Mouse (Mus musculus): ENCODE data around the gene Olfr786. TPM values are rescaled to one million over a fixed set of nuclear protein-coding genes. Genes with fewer than 3 reads are reported as not detected.

Olfr786 gene
- not detected in 2 replicates for polyA plus RNA-seq (2012; rRNA removed)

DNA sequence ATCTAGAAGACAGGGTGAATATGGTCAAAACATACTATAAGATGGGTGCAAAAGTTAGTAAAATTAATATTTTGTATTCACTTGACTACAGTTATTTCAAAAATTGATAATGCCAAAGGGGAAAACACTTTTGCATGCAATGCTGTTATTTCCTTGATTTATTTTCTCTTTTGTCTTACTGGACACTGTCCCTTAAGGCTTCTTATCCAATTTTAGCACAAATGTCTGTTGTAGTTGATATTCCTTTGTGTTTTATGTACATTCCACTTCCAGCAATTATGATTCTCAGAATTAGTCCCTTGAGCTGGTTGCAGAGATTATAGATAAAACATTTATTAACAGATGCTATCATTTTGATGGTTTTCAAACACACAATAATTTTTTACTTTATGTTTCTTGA, at the start of gene Olfr786:
Gene Olfr786, plus strand, starts transcription at position 301 of the 400 bp plus-strand sequence.
- H3K4me3 ChIP-seq (ENCODE audit: low read depth, low read length) = no peak within 1 kb of the TSS
- no peaks in the 10 kb centered on the region for H3K4me1 ChIP-seq (ENCODE audit: control insufficient read depth, insufficient read depth, insufficient read length, low read length)
- no peak within 1 kb of the TSS for H3K27ac ChIP-seq (ENCODE audit: insufficient read depth, low read depth, low read length)
- H3K27me3 ChIP-seq (ENCODE audit: control insufficient read depth, insufficient read depth, low read length) = no peaks in the 10 kb centered on the region; the same call in 1 of the 2 replicates
- no peak for TF ChIP-seq POLR2A (IDR thresholded peaks at IDR 0.05; ENCODE audit: low read depth, low read length)
- no peak for TF ChIP-seq CTCF (IDR thresholded peaks at IDR 0.05; ENCODE audit: extremely low read depth, insufficient read length, insufficient replicate concordance, low read depth, low read length)
- no peaks in the 10 kb centered on the region for H3K36me3 ChIP-seq (ENCODE audit: control insufficient read depth, insufficient read depth, low read length)

DNA sequence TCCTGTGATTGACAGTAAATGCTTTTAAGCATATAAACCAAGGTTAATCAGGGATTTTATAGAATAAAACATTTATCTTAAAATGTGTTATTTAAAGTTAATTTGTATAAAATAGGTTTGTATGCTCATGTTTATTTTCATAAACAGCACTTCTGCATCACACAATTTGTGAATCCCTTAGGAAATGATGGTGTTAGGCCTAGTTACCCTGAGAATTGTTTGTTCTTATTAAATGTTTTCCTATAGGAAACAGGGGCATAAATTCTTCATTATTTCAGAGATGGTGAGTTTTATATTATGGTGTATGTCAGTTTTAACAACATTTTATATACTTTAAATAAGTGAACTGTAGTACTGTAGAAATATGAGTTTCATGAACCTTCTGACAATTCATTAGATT, 43.3 kb upstream of the Olfr786 start, which contains the start of gene Olfr784:
Gene Olfr784, plus strand, starts transcription at position 301 of the 400 bp plus-strand sequence.
- no peaks in the 10 kb centered on the region for H3K4me1 ChIP-seq (ENCODE audit: control insufficient read depth, insufficient read depth, insufficient read length, low read length)
- no peak for TF ChIP-seq CTCF (IDR thresholded peaks at IDR 0.05; ENCODE audit: extremely low read depth, insufficient read length, insufficient replicate concordance, low read depth, low read length)
- TF ChIP-seq POLR2A (IDR thresholded peaks at IDR 0.05; ENCODE audit: low read depth, low read length) = no peak
- H3K27ac ChIP-seq (ENCODE audit: insufficient read depth, low read depth, low read length) = no peak within 1 kb of the TSS
- no peak within 1 kb of the TSS for H3K4me3 ChIP-seq (ENCODE audit: low read depth, low read length)
- H3K27me3 ChIP-seq (ENCODE audit: control insufficient read depth, insufficient read depth, low read length) = no peaks in the 10 kb centered on the region
- H3K36me3 ChIP-seq (ENCODE audit: control insufficient read depth, insufficient read depth, low read length) = no peaks in the 10 kb centered on the region

DNA sequence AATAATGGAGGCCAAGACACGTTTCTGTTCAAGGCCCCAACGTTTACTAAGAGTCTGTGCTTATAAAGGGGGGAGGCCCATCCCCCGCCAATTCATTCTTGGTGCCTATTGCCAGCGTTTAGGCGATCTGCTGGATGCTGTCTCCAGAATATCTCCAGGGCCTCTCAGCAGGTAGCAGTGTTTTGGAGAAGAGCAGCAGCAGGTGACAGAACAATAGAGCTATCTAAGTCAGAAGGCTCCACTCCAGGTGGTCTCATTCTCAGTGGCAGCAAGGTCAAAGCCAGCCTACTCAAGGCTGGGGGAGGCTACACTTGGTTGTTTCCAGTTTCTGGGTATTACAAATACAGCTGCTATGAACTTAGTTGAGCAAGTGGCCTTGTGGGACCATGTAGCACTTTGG, 26.2 kb upstream of the Olfr786 start:
- no peak overlapping the region for H3K4me3 ChIP-seq (ENCODE audit: low read depth, low read length)
- no peaks in the 10 kb centered on the region for H3K27me3 ChIP-seq (ENCODE audit: control insufficient read depth, insufficient read depth, low read length)
- H3K36me3 ChIP-seq (ENCODE audit: control insufficient read depth, insufficient read depth, low read length) = no peaks in the 10 kb centered on the region
- 55% methylated on average over 5 of the region's 5 CpGs for WGBS
- no peak for TF ChIP-seq POLR2A (IDR thresholded peaks at IDR 0.05; ENCODE audit: low read depth, low read length)
- H3K4me1 ChIP-seq (ENCODE audit: control insufficient read depth, insufficient read depth, insufficient read length, low read length) = no peaks in the 10 kb centered on the region
- H3K27ac ChIP-seq (ENCODE audit: insufficient read depth, low read depth, low read length) = no peak overlapping the region

DNA sequence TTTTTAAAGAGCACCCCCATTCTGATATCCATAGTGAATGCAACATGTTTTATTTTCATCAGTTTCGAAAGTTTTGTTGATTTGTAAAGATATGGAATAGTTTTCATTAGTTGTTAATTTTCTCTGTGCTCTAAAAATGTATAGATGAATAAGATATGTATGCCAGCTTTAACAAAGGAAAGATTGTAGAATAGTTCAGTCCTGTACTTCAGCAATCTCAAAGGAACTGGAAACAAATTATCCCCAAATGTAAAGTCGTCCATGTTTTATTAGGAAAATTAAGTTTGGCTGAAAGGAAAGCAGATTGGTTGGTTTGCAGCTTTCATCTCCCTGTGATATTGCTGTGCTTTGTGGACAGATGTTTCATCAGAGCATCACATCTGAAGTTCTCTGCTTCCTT, 22.0 kb upstream of the Olfr786 start, which contains the start of gene Olfr785:
Gene Olfr785, plus strand, starts transcription at position 301 of the 400 bp plus-strand sequence.
- no peaks in the 10 kb centered on the region for H3K27me3 ChIP-seq (ENCODE audit: control insufficient read depth, insufficient read depth, low read length)
- H3K36me3 ChIP-seq (ENCODE audit: control insufficient read depth, insufficient read depth, low read length) = no peaks in the 10 kb centered on the region
- WGBS = 52% methylated on average over 2 of the region's 2 CpGs
- no peak within 1 kb of the TSS for H3K4me3 ChIP-seq (ENCODE audit: low read depth, low read length)
- no peaks in the 10 kb centered on the region for H3K4me1 ChIP-seq (ENCODE audit: control insufficient read depth, insufficient read depth, insufficient read length, low read length)
- TF ChIP-seq CTCF (IDR thresholded peaks at IDR 0.05; ENCODE audit: extremely low read depth, insufficient read length, insufficient replicate concordance, low read depth, low read length) = no peak
- TF ChIP-seq POLR2A (IDR thresholded peaks at IDR 0.05; ENCODE audit: low read depth, low read length) = no peak
- no peak within 1 kb of the TSS for H3K27ac ChIP-seq (ENCODE audit: insufficient read depth, low read depth, low read length)

DNA sequence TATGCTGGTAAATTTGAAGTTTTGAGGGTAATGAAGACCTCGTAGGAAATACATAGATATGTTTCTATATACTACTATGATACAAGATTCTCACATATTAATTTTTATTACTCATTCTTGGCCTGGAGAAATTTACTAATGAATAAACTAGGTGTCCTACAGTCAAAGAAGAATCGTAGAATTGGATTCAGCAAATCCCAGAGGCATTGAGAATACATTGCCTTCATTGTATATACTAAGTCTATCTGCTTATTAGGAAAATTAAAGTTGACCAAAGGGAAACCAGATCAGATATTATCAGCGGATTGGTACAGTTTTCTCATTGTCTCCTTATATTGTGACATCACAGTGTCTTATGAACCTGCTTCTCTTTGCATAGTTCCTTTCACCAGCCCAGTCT, 34.5 kb downstream of the Olfr786 start, which contains the start of gene Olfr787:
Gene Olfr787, plus strand, starts transcription at position 301 of the 400 bp plus-strand sequence.
- no peak for TF ChIP-seq POLR2A (IDR thresholded peaks at IDR 0.05; ENCODE audit: low read depth, low read length)
- no peak for TF ChIP-seq CTCF (IDR thresholded peaks at IDR 0.05; ENCODE audit: extremely low read depth, insufficient read length, insufficient replicate concordance, low read depth, low read length)
- 78% methylated on average over 3 of the region's 3 CpGs for WGBS
- Histone ChIP-seq H3K4me3 (ENCODE audit: low read depth, low read length) (no peak within 1 kb of the TSS), H3K27ac (ENCODE audit: insufficient read depth, low read depth, low read length) (no peak within 1 kb of the TSS), H3K27me3 (ENCODE audit: control insufficient read depth, insufficient read depth, low read length) (no peaks in the 10 kb centered on the region), H3K4me1 (ENCODE audit: control insufficient read depth, insufficient read depth, insufficient read length, low read length) (no peaks in the 10 kb centered on the region), H3K36me3 (ENCODE audit: control insufficient read depth, insufficient read depth, low read length) (no peaks in the 10 kb centered on the region)

DNA sequence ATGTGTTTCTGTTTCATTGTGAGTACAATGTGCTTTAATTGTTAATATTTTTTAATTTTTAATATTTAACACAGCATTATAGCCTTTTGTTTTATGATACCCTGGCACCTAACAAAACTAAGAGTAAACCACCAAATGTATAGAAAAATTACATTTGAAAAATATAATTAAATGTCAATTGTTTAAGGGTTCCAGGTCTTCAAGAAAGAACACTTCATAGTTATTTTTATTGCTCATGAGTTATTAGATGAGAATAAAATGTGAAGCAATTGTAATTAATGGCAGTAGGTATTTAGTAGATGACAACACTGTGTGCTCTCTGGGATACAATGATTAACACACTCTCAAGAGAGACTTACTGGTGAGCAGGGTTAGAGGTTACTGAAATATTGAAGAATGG, 43.6 kb downstream of the Olfr786 start, which contains the start of gene Olfr788:
Gene Olfr788, plus strand, starts transcription at position 301 of the 400 bp plus-strand sequence.
- no peaks in the 10 kb centered on the region for H3K36me3 ChIP-seq (ENCODE audit: control insufficient read depth, insufficient read depth, low read length)
- TF ChIP-seq CTCF (IDR thresholded peaks at IDR 0.05; ENCODE audit: extremely low read depth, insufficient read length, insufficient replicate concordance, low read depth, low read length) = no peak
- no peak for TF ChIP-seq POLR2A (IDR thresholded peaks at IDR 0.05; ENCODE audit: low read depth, low read length)

DNA sequence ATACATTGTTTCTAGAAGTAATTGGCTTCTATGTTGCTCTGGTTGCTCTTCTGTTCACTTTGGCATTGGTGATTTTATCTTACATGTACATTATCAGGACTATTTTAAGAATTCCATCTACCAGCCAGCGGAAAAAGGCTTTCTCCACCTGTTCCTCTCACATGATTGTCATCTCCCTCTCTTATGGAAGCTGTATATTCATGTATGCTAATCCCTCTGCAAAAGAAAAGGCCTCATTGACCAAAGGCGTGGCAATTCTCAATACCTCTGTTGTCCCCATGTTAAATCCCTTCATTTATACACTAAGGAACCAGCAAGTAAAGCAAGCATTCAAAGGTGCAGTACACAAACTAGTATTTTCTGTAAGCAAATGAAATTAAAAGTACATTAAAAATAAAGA, 46.1 kb downstream of the Olfr786 start:
- Histone ChIP-seq H3K4me1 (ENCODE audit: control insufficient read depth, insufficient read depth, insufficient read length, low read length) (no peaks in the 10 kb centered on the region), H3K27me3 (ENCODE audit: control insufficient read depth, insufficient read depth, low read length) (no peaks in the 10 kb centered on the region), H3K36me3 (ENCODE audit: control insufficient read depth, insufficient read depth, low read length) (no peaks in the 10 kb centered on the region), H3K27ac (ENCODE audit: insufficient read depth, low read depth, low read length) (no peak overlapping the region), H3K4me3 (ENCODE audit: low read depth, low read length) (no peak overlapping the region)
- 53% methylated on average over 2 of the region's 2 CpGs for WGBS
- no peak for TF ChIP-seq POLR2A (IDR thresholded peaks at IDR 0.05; ENCODE audit: low read depth, low read length)
- no peak for TF ChIP-seq CTCF (IDR thresholded peaks at IDR 0.05; ENCODE audit: extremely low read depth, insufficient read length, insufficient replicate concordance, low read depth, low read length)

More for the DNA sequence above, 43.6 kb downstream of the Olfr786 start, which contains the start of gene Olfr788:
- H3K4me3 ChIP-seq (ENCODE audit: low read depth, low read length) = no peak within 1 kb of the TSS
- H3K27ac ChIP-seq (ENCODE audit: insufficient read depth, low read depth, low read length) = no peak within 1 kb of the TSS
- H3K27me3 ChIP-seq (ENCODE audit: control insufficient read depth, insufficient read depth, low read length) = no peaks in the 10 kb centered on the region
- no peaks in the 10 kb centered on the region for H3K4me1 ChIP-seq (ENCODE audit: control insufficient read depth, insufficient read depth, insufficient read length, low read length)
